Mouse (Mus musculus): ENCODE data around the gene H2-D1.

GRCm38 (mm10) chr17:35304478-35304877 is 41.9 kb downstream of the H2-D1 start:
- TF ChIP-seq POLR2A (IDR thresholded peaks at IDR 0.05; ENCODE audit: extremely low read depth, insufficient read depth, low read length) (no peak), CTCF (IDR thresholded peaks at IDR 0.05; ENCODE audit: low read depth, low read length) (no peak)

Data from liver, adult 2 months (tissue).